Mouse (Mus musculus) kidney, postnatal 0 days (tissue): ENCODE measurements around the gene Ccdc182. TPM values are rescaled to one million over a fixed set of nuclear protein-coding genes. Genes with fewer than 3 reads are reported as not detected.

Source experiments
- ATAC-seq: fragments of 200-750 bp; cut with Nextera tagmentation; replicated peaks from 2 replicates; pipeline ENCODE4 v1.8.0; 2017; ENCODE audit warnings: low read depth, moderate number of reproducible peaks, moderate TSS enrichment, moderate library complexity; ENCODE audit not compliant: low FRiP score
- DNase-seq: peaks from one replicate; pipeline ENCODE4 v3.0.0-alpha.2; 2016; ENCODE audit warnings: low spot score
- H3K27ac ChIP-seq: fragments of 300-500 bp; sonication (generic); 2 replicates; pipeline ENCODE4 v1.5.1; 2014; ENCODE audit warnings: mild to moderate bottlenecking
- H3K27me3 ChIP-seq: fragments of 300-500 bp; sonication (generic); 2 replicates; pipeline ENCODE4 v1.6.1; 2014; ENCODE audit warnings: low read length, mixed read lengths; ENCODE audit not compliant: insufficient read depth
- H3K36me3 ChIP-seq: fragments of 300-500 bp; sonication (generic); 2 replicates; pipeline ENCODE4 v1.6.1; 2014; ENCODE audit warnings: low read length, mixed read lengths; ENCODE audit not compliant: insufficient read depth
- H3K4me1 ChIP-seq: fragments of 300-500 bp; sonication (generic); replicated peaks from 2 replicates; pipeline ENCODE4 v1.6.1; 2014; ENCODE audit warnings: antibody characterized with exemption, low read length, mixed read lengths; ENCODE audit not compliant: insufficient read depth
- H3K4me2 ChIP-seq: fragments of 300-500 bp; sonication (generic); 2 replicates; pipeline ENCODE4 v1.6.1; 2014; ENCODE audit warnings: mild to moderate bottlenecking, low read length, moderate library complexity, mixed read lengths
- H3K4me3 ChIP-seq: fragments of 300-500 bp; sonication (generic); replicated peaks from 2 replicates; pipeline ENCODE4 v1.5.1; 2014; ENCODE audit warnings: low read depth, low read length
- H3K9ac ChIP-seq: fragments of 300-500 bp; sonication (generic); 2 replicates; pipeline ENCODE4 v1.6.1; 2014; ENCODE audit warnings: low read depth, low read length
- H3K9me3 ChIP-seq: fragments of 300-500 bp; sonication (generic); replicated peaks from 2 replicates; pipeline ENCODE4 v1.6.1; 2016; ENCODE audit warnings: low read length, inconsistent platforms, mixed read lengths
- CTCF ChIP-seq: IDR thresholded peaks from 2 replicates; pipeline ENCODE4 v1.5.1; 2016; ENCODE audit warnings: antibody characterized with exemption, low read depth, mild to moderate bottlenecking, moderate library complexity
- WGBS: fragments of 180-500 bp; shearing (Covaris S2); extraction: QIAGEN DNeasy Blood & Tissue Kit; methylation state at CpG from one replicate; pipeline ENCODE4 v1.1.7; 2014; 5-methylcytosine and 5-hydroxymethylcytosine counted together
- polyA plus RNA-seq: library from polyadenylated mRNA; unstranded; fragments of >200 nt; fragmentation: Nextera tagmentation; extraction: Ambion mirVana; gene quantifications from 2 replicates; pipeline ENCODE4 v1.2.1, GENCODE M21; 2015

Ccdc182 gene
- polyA plus RNA-seq, 1 experiment from 2014 or later = 4.2 TPM

DNA sequence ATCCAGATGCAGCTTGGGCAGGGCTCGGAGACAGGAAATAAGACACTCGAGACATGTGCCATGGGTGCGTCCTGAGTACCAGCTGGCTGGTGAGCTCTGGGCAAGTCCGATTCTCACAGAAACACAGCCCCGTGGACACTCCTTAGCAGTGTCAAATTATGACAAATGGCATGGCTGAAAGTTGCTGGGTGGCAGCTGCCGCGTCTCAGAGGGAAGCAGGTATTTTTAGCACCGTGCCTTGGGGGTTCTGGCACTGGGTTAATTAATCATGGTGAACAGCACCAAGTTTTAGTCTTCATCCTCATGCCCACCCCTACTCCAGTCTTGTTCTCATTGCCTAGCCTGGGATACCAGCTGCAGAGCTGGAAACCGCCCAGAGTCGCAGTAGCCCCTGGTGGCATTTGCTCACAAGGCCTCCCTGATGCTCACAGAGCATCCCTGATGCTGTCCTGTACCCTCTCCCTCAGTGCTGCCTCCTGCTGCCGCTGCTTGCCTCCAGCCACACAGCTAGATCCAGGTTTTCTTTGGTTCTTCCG lies 5.0 kb upstream of the Ccdc182 start:
- Histone ChIP-seq H3K4me3 (no peak overlapping the region), H3K36me3 (no peaks in the 10 kb centered on the region), H3K27me3 (no peaks in the 10 kb centered on the region), H3K9me3 (no peaks in the 10 kb centered on the region), H3K4me2 (no peak overlapping the region), H3K9ac (no peak overlapping the region), H3K4me1 (0 out of 2 replicates have a peak, but pooled peaks cover 7% of the 10 kb centered on the region), H3K27ac (no peak overlapping the region)
- WGBS = 29% methylated on average over 12 of the region's 12 CpGs
- no peak; the same call in 1 of the 2 replicates for ATAC-seq
- DNase-seq = no peak
- peak; percentile 52; the same call in 1 of the 2 replicates for TF ChIP-seq CTCF

DNA sequence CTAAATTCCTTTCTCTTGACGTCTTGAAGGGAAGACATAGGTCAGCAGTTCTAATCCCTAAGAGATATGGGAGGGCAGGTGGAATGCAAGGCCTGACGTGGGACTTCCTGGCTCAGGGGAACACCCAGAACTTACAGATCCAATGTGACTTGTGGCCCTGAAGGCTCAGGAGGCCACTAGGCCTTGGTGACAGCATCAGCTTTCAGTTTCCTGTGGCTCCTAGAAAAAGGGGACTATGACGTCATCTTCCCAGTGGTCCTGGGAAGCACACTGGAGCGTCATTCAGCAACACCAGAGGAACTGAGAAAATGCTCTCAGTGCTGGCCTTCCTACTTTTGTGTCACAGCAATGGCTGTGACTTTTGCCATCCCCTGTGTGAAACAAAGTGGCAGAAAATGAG lies 2.6 kb upstream of the Ccdc182 start:
- Histone ChIP-seq H3K9ac (no peak overlapping the region), H3K9me3 (no peaks in the 10 kb centered on the region), H3K4me3 (no peak overlapping the region), H3K36me3 (no peaks in the 10 kb centered on the region), H3K27me3 (no peaks in the 10 kb centered on the region), H3K4me2 (no peak overlapping the region), H3K27ac (no peak overlapping the region), H3K4me1 (peaks cover 22% of the 10 kb centered on the region)
- whole genome bisulfite sequencing = 55% methylated on average over 4 of the region's 4 CpGs
- DNase-seq (no peak), ATAC-seq (no peak)
- TF ChIP-seq CTCF = no peak

DNA sequence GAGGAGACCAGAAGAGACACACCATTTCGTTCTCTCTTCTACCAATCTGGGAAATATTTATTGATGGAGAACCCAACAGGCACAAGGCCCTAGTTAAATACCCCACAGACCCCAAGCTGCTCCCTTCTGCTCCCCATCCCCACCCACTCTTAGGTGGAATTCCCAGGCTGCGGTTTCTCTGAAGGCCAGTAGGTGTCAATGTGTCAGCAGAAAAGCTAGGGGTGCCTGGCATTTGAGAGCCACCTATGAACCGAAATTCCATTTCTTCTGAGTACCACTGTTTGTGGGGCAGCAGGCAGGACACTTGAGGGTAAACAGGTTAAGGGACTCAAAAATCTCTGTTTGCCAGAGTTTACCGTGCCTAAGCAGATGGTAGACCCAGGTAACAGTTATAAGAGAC lies 2.2 kb upstream of the Ccdc182 start:
- Histone ChIP-seq H3K9ac (no peak overlapping the region), H3K27me3 (no peaks in the 10 kb centered on the region), H3K4me1 (peaks cover 22% of the 10 kb centered on the region), H3K9me3 (no peaks in the 10 kb centered on the region), H3K36me3 (no peaks in the 10 kb centered on the region), H3K27ac (no peak overlapping the region), H3K4me3 (no peak overlapping the region), H3K4me2 (no peak overlapping the region)
- ATAC-seq = no peak
- peak; percentile 76 for TF ChIP-seq CTCF
- 38% methylated on average over 4 of the region's 4 CpGs for WGBS
- DNase-seq = no peak

DNA sequence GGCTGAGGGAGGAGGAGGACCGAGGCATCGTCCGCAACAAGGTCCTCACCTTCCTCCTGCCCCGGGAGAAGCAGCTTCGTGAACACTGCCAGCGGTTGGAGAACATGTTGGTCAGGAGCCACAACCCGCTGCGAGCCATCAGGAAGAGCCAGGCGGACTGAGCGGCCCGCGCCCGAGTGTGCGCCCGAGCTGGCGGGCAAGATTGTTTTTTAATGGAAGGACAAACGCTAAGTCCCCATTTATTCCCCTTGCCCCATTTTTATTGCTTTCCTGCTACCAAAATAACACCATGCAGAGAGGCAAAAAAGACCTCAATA lies 494 bp downstream of the Ccdc182 start:
- H3K9ac ChIP-seq = peak overlapping the region; percentile 40
- no peaks in the 10 kb centered on the region for H3K36me3 ChIP-seq
- peak overlapping the region; percentile 49 for H3K4me2 ChIP-seq
- peak overlapping the region; percentile 21 for H3K4me3 ChIP-seq
- no peak for TF ChIP-seq CTCF
- DNase-seq (no peak), ATAC-seq (no peak)
- WGBS = 25% methylated on average over 17 of the region's 17 CpGs
- H3K27ac ChIP-seq = 0 out of 2 replicates have a peak overlapping the region, but pooled peaks have one; percentile 54
- no peaks in the 10 kb centered on the region for H3K9me3 ChIP-seq
- peaks cover 18% of the 10 kb centered on the region for H3K4me1 ChIP-seq
- no peaks in the 10 kb centered on the region for H3K27me3 ChIP-seq

DNA sequence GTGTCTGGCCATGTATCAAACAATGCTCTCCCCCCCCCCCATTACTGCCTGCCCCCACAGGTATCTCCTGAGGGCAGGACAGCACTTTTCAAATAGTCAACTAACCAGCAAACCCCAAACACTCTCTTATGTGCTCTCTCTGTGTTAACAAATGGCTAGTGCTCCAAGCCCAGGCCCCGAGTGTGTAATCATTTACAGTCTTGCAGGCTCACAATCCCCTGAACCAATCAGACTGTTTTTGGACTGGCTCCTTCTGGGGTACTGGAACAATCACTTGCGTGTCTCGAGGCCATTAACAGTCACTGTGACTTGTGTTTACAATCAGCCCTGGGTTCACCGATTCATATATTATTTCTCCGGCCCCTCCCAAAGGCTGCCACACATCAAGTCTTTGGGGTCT lies 1.4 kb downstream of the Ccdc182 start:
- H3K36me3 ChIP-seq = no peaks in the 10 kb centered on the region
- H3K27ac ChIP-seq = peak overlapping the region; percentile 54; the same call in 1 of the 2 replicates
- DNase-seq (no peak), ATAC-seq (peak; percentile 47; the same call in 1 of the 2 replicates)
- H3K9ac ChIP-seq = no peak overlapping the region
- no peaks in the 10 kb centered on the region for H3K27me3 ChIP-seq
- peak overlapping the region; percentile 49; the same call in 1 of the 2 replicates for H3K4me2 ChIP-seq
- H3K9me3 ChIP-seq = no peaks in the 10 kb centered on the region
- no peak for TF ChIP-seq CTCF
- H3K4me1 ChIP-seq = peaks cover 18% of the 10 kb centered on the region
- 42% methylated on average over 5 of the region's 5 CpGs for WGBS
- H3K4me3 ChIP-seq = no peak overlapping the region

DNA sequence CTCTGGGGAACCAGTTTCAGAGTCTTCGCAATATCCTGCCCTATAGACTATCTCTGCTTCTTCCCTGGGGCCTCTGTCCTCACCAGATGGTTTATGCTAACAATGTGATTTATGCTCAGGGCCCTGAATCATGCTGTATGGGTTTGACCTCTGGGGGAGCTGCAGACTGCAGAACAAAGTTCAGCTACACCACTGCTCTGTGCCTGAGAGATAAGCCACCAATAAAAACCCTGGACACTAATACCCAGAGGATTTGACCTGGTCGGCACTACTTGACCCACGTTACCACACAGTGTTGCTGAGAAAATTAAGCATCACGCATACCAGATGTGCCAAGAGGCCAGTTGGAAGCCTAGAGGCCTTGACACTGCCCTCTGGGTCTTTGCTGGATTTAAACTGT lies 3.7 kb downstream of the Ccdc182 start:
- DNase-seq (peak; percentile 88), ATAC-seq (peak; percentile 37; the same call in 1 of the 2 replicates)
- no peak overlapping the region for H3K9ac ChIP-seq
- H3K27ac ChIP-seq = no peak overlapping the region
- 37% methylated on average over 4 of the region's 4 CpGs for WGBS
- no peaks in the 10 kb centered on the region for H3K27me3 ChIP-seq
- no peak overlapping the region for H3K4me3 ChIP-seq
- TF ChIP-seq CTCF = peak; percentile 63
- H3K4me1 ChIP-seq = peaks cover 18% of the 10 kb centered on the region
- H3K4me2 ChIP-seq = no peak overlapping the region
- H3K36me3 ChIP-seq = no peaks in the 10 kb centered on the region
- no peaks in the 10 kb centered on the region for H3K9me3 ChIP-seq

DNA sequence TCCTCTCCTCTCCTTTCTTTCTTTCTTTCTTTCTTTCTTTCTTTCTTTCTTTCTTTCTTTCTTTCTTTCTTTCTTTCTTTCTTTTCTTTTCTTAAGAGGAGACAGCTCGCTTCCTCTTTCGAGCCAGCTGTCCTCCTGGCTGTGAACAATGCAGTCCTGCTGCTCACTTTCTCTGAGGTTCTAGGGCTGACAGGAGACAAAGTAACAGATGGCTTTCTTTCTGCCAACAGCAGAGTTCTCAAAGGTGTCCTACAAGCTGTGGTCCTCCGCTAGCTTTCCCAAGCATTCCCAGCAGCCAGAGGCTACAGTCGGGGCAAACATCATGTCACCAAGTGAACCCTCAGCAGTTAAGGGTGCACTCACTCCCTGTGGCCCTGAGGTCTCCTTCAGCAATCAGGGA lies 5.5 kb downstream of the Ccdc182 start:
- no peak overlapping the region for H3K4me2 ChIP-seq
- H3K4me3 ChIP-seq = no peak overlapping the region
- H3K9ac ChIP-seq = no peak overlapping the region
- peaks cover 14% of the 10 kb centered on the region for H3K4me1 ChIP-seq
- TF ChIP-seq CTCF = no peak
- no peaks in the 10 kb centered on the region for H3K27me3 ChIP-seq
- H3K9me3 ChIP-seq = no peaks in the 10 kb centered on the region
- no peaks in the 10 kb centered on the region for H3K36me3 ChIP-seq
- DNase-seq (no peak), ATAC-seq (no peak)
- H3K27ac ChIP-seq = no peak overlapping the region
- WGBS = 75% methylated on average over 4 of the region's 4 CpGs
